Mouse (Mus musculus) sigmoid colon, adult 10 weeks (tissue): Measurements from ENCODE around the gene Plbd1. TPM values are rescaled to one million over a fixed set of nuclear protein-coding genes. Genes with fewer than 3 reads are reported as not detected.

Experiments
- polyA plus RNA-seq: library from polyadenylated mRNA; stranded (reverse); fragments of 350-450 nt; fragmentation: Illumina TruSeq; extraction: RNeasy Lipid Tissue Mini Kit (QIAGEN cat#74804); gene quantifications from one replicate; pipeline ENCODE4 v1.2.3, GENCODE M21; 2014; ENCODE audit warnings: low read depth, low replicate concordance

Gene Plbd1
- 119 TPM for polyA plus RNA-seq

DNA sequence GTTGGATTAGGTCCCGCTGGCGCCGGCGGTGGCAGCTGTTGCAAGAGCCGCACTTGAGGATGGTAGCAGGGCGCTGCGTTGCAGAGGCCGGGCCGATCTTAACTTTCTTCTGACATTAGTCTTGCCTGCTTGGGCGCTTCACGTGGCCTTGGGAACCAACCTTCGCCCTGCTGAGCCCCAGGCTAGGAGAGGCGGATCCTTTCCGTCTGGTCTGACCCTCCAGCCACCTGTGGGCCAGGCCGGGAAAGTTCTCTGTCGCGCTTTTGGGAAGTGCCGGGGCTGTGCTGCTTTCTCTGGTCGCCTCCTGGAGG, at the start of gene Plbd1:
Gene Plbd1 (minus strand): TSS at position 223 of the 311 bp plus-strand sequence.

Other genes starting within 250 kb of the Plbd1 start
- not detected for gene E330021D16Rik, start 246.4 kb downstream of the Plbd1 start, polyA plus RNA-seq
- 48.9 TPM for gene Atf7ip, start 155.8 kb downstream of the Plbd1 start, polyA plus RNA-seq
- gene Gucy2c, start 119.8 kb upstream of the Plbd1 start, polyA plus RNA-seq, result 85.6 TPM
- 0.57 TPM for gene Hist4h4, start 142.5 kb upstream of the Plbd1 start, polyA plus RNA-seq
- gene H2afj, start 146.3 kb upstream of the Plbd1 start, polyA plus RNA-seq, result 21.0 TPM
- gene BC049715, start 165.7 kb upstream of the Plbd1 start, polyA plus RNA-seq, result 2.9 TPM
- 95.7 TPM for gene Wbp11, start 166.3 kb upstream of the Plbd1 start, polyA plus RNA-seq
- not detected for gene Smco3, start 173.5 kb upstream of the Plbd1 start, polyA plus RNA-seq
- gene Art4, start 195.8 kb upstream of the Plbd1 start, polyA plus RNA-seq, result 0.76 TPM
- gene Mgp, start 213.9 kb upstream of the Plbd1 start, polyA plus RNA-seq, result 43.5 TPM